Comparison of ENCODE assay signal across 25 mouse cellular contexts in the genomic region with DNA sequence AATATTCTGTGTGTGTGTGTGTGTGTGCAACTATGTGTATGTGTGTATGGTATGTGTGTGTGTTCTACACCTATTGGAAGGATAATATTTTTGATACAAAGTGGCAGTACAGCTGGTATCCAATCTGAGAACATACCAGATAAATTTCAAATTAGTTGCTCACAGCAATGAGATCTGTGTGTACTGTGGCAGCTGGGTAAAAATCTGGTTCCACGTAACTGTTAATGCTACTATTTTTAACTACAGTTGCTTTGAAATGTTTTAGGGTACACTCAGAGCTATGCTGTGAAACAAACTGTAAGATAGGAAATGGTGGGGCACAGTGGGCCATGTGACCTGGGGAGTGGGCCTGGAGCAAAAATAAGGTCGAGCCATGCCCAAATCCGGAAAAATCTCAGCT.
DNase-seq lines count a peak whose midpoint lies in the region; ATAC-seq and TF ChIP-seq lines count a peak whose summit lies in the region.
"Had no signal": no experiment of that assay in that cellular context is flagged by ENCODE, and none has a peak within 500 bp of the region (broad histone marks: within the 10 kb centered on the region; RNA-seq: fewer than 3 reads in every experiment).

No protein-coding gene starts in this region.

- no peak overlapping the region for H3K4me2 ChIP-seq in forebrain, embryonic 16.5 days (ENCODE audit: low read length)
- no peak overlapping the region for H3K4me2 ChIP-seq in forebrain, embryonic 11.5 days (ENCODE audit: low read depth, low read length, severe bottlenecking)
- no peak overlapping the region for H3K4me2 ChIP-seq in intestine, postnatal 0 days (replicated peaks; ENCODE audit: low read depth)
- H3K4me2 ChIP-seq: embryonic facial prominence, embryonic 13.5 days; heart, embryonic 15.5 days; kidney, embryonic 15.5 days; limb, embryonic 13.5 days; liver, embryonic 11.5 days; lung, embryonic 15.5 days; midbrain, embryonic 11.5 days had no signal

- no peaks in the 10 kb centered on the region for H3K9me3 ChIP-seq in forebrain, embryonic 16.5 days (ENCODE audit: control insufficient read depth, low read length)
- H3K9me3 ChIP-seq in forebrain, embryonic 11.5 days (ENCODE audit: control insufficient read depth, low read length) = no peaks in the 10 kb centered on the region
- no peaks in the 10 kb centered on the region for H3K9me3 ChIP-seq in intestine, postnatal 0 days (ENCODE audit: control insufficient read depth)
- H3K9me3 ChIP-seq: embryonic facial prominence, embryonic 13.5 days; heart, embryonic 15.5 days; kidney, embryonic 15.5 days; limb, embryonic 13.5 days; lung, embryonic 15.5 days had no signal

- TF ChIP-seq POLR2A in brain, embryonic 14.5 days (IDR thresholded peaks at IDR 0.05; ENCODE audit: borderline replicate concordance, extremely low read depth, insufficient read depth, insufficient read length, poor library complexity, severe bottlenecking) = no peak

- DNase-seq in forebrain, embryonic 11.5 days (ENCODE audit: low spot score) = no peak
- peak; percentile 15 for DNase-seq in brain, embryonic 14.5 days (ENCODE audit: low read depth)
- DNase-seq in layer of hippocampus, adult 9-10 months (ENCODE audit: low spot score) = peak; percentile 69
- peak; percentile 27 for DNase-seq in telencephalon, adult 2 months (ENCODE audit: low read depth, low spot score)
- DNase-seq in cerebellum, adult 18-20 months = no peak
- DNase-seq: adrenal gland, postnatal 10 days; cerebellum, adult 11-12 months; gastrocnemius, postnatal 14 days; right cerebral cortex, adult 18-20 months; thymus, adult 2 months; thymus, postnatal 36 days had no signal

- H3K27me3 ChIP-seq in forebrain, embryonic 16.5 days (replicated peaks; ENCODE audit: control insufficient read depth, insufficient read depth, low read length) = no peaks in the 10 kb centered on the region
- no peaks in the 10 kb centered on the region for H3K27me3 ChIP-seq in forebrain, embryonic 11.5 days (ENCODE audit: control insufficient read depth, insufficient read depth, low read length)
- no peaks in the 10 kb centered on the region for H3K27me3 ChIP-seq in intestine, postnatal 0 days (replicated peaks; ENCODE audit: control insufficient read depth, insufficient read depth, low read length)
- H3K27me3 ChIP-seq: embryonic facial prominence, embryonic 13.5 days; heart, embryonic 15.5 days; kidney, embryonic 15.5 days; limb, embryonic 13.5 days; lung, embryonic 15.5 days had no signal

- no peaks in the 10 kb centered on the region for H3K36me3 ChIP-seq in forebrain, embryonic 16.5 days (ENCODE audit: control insufficient read depth, insufficient read depth)
- no peaks in the 10 kb centered on the region for H3K36me3 ChIP-seq in forebrain, embryonic 11.5 days (ENCODE audit: control insufficient read depth, insufficient read depth, low read length)
- no peaks in the 10 kb centered on the region for H3K36me3 ChIP-seq in intestine, postnatal 0 days (ENCODE audit: control insufficient read depth, insufficient read depth)
- H3K36me3 ChIP-seq: embryonic facial prominence, embryonic 13.5 days; heart, embryonic 15.5 days; kidney, embryonic 15.5 days; limb, embryonic 13.5 days; lung, embryonic 15.5 days had no signal

- ATAC-seq in forebrain, embryonic 16.5 days = peak; percentile 49; the same call in 1 of the 2 replicates
- ATAC-seq in forebrain, embryonic 11.5 days (replicated peaks; ENCODE audit: low FRiP score) = no peak
- ATAC-seq in intestine, postnatal 0 days = no peak
- ATAC-seq: hindbrain, postnatal 0 days; intestine, embryonic 16.5 days; midbrain, embryonic 16.5 days; Patski had no signal

- no peak overlapping the region for H3K9ac ChIP-seq in forebrain, embryonic 16.5 days (replicated peaks; ENCODE audit: low read depth, low read length)
- no peak overlapping the region for H3K9ac ChIP-seq in forebrain, embryonic 11.5 days (ENCODE audit: low read length)
- H3K9ac ChIP-seq in intestine, postnatal 0 days (ENCODE audit: low read depth, low read length) = no peak overlapping the region
- H3K9ac ChIP-seq: embryonic facial prominence, embryonic 13.5 days; heart, embryonic 15.5 days; kidney, embryonic 15.5 days; limb, embryonic 13.5 days; lung, embryonic 15.5 days had no signal

- no peak overlapping the region for H3K27ac ChIP-seq in forebrain, embryonic 16.5 days (ENCODE audit: low read length)
- H3K27ac ChIP-seq in forebrain, embryonic 11.5 days (ENCODE audit: low read depth, low read length) = no peak overlapping the region
- H3K27ac ChIP-seq in intestine, postnatal 0 days (ENCODE audit: low read depth, low read length) = no peak overlapping the region
- H3K27ac ChIP-seq: embryonic facial prominence, embryonic 13.5 days; heart, embryonic 15.5 days; hindbrain, postnatal 0 days; kidney, embryonic 15.5 days; limb, embryonic 13.5 days; lung, embryonic 15.5 days; stomach, postnatal 0 days had no signal

- no peaks in the 10 kb centered on the region for H3K4me1 ChIP-seq in forebrain, embryonic 16.5 days (replicated peaks; ENCODE audit: control insufficient read depth, insufficient read depth, low read length)
- no peaks in the 10 kb centered on the region for H3K4me1 ChIP-seq in forebrain, embryonic 11.5 days (replicated peaks; ENCODE audit: control insufficient read depth, insufficient read depth, low read length)
- H3K4me1 ChIP-seq in intestine, postnatal 0 days (replicated peaks; ENCODE audit: control insufficient read depth, insufficient read depth, low read length) = no peaks in the 10 kb centered on the region
- H3K4me1 ChIP-seq: embryonic facial prominence, embryonic 13.5 days; heart, embryonic 15.5 days; kidney, embryonic 15.5 days; lung, embryonic 15.5 days had no signal

- 90% methylated on average over 3 of the region's 3 CpGs for WGBS in forebrain, embryonic 16.5 days
- 93% methylated on average over 3 of the region's 3 CpGs for WGBS in forebrain, embryonic 11.5 days
- 82% methylated on average over 3 of the region's 3 CpGs for WGBS in intestine, postnatal 0 days

- H3K4me3 ChIP-seq in forebrain, embryonic 16.5 days (replicated peaks; ENCODE audit: low read length) = no peak overlapping the region
- H3K4me3 ChIP-seq in forebrain, embryonic 11.5 days (ENCODE audit: low read depth, low read length) = no peak overlapping the region
- no peak overlapping the region for H3K4me3 ChIP-seq in intestine, postnatal 0 days (ENCODE audit: low read depth, low read length)
- H3K4me3 ChIP-seq: embryonic facial prominence, embryonic 13.5 days; heart, embryonic 15.5 days; kidney, embryonic 15.5 days; limb, embryonic 13.5 days; lung, embryonic 15.5 days had no signal

- TF ChIP-seq CTCF in brain, embryonic 14.5 days (IDR thresholded peaks at IDR 0.05; ENCODE audit: borderline replicate concordance, extremely low read depth, insufficient read depth, insufficient read length) = no peak
- no peak for TF ChIP-seq CTCF in intestine, postnatal 0 days (IDR thresholded peaks at IDR 0.05; ENCODE audit: low read depth)

Comparison
In these comparisons a context has a peak if more than half of its experiments do, and no peak if none do; other contexts are left out.
1. DNase-seq: peak in brain, embryonic 14.5 days (single experiment), layer of hippocampus, adult 9-10 months (single experiment) and telencephalon, adult 2 months (single experiment); none in forebrain, embryonic 11.5 days (single experiment) and cerebellum, adult 18-20 months (0 of 2).